Mouse (Mus musculus): ENCODE data around the gene Saa4.
"Not testable (repeated sequence)": the region's sequence is repeated elsewhere in the genome, so short reads cannot be mapped to it uniquely, and the experiment has no call there.

Gene Saa4

GRCm38 (mm10) chr7:46716897-46717296 is 15.5 kb downstream of the Saa4 start:
- DNase-seq (ENCODE audit: low spot score): no peak

- DNase-seq (ENCODE audit: low spot score): no peak
Observed at GRCm38 (mm10) chr7:46715600-46715999, 16.8 kb downstream of the Saa4 start, which contains the start of gene Saa3. Gene Saa3, minus strand, starts transcription at chr7:46715700.

GRCm38 (mm10) chr7:46714518-46714917 is 17.9 kb downstream of the Saa4 start:
- peak; percentile 73 for DNase-seq (ENCODE audit: low spot score)

GRCm38 (mm10) chr7:46712250-46712649 is 20.2 kb downstream of the Saa4 start:
- DNase-seq (ENCODE audit: low spot score): no peak

- peak; percentile 95 for DNase-seq (ENCODE audit: low spot score)
Observed at GRCm38 (mm10) chr7:46710390-46710844, 22.0 kb downstream of the Saa4 start, which contains the start of gene Saal1. Gene Saal1, minus strand, starts transcription at chr7:46710680.

GRCm38 (mm10) chr7:46700521-46701025 is 31.8 kb downstream of the Saa4 start:
- DNase-seq (ENCODE audit: low spot score): no peak

GRCm38 (mm10) chr7:46696754-46697153 is 35.6 kb downstream of the Saa4 start:
- no peak for DNase-seq (ENCODE audit: low spot score)

- no peak for DNase-seq (ENCODE audit: low spot score)
Observed at GRCm38 (mm10) chr7:46686827-46687226, 45.6 kb downstream of the Saa4 start.

- no peak for DNase-seq (ENCODE audit: low spot score)
Observed at GRCm38 (mm10) chr7:46680732-46681131, 51.7 kb downstream of the Saa4 start.

GRCm38 (mm10) chr7:46679044-46679443 is 53.4 kb downstream of the Saa4 start:
- DNase-seq (ENCODE audit: low spot score): not testable (repeated sequence)

- no peak for DNase-seq (ENCODE audit: low spot score)
Observed at GRCm38 (mm10) chr7:46678417-46678816, 54.0 kb downstream of the Saa4 start.

Measured in testis, postnatal 10 days (tissue).